Mouse (Mus musculus): ENCODE results near the gene Gm21981. TPM values are rescaled to one million over a fixed set of nuclear protein-coding genes. Genes with fewer than 3 reads are reported as not detected.
"Not testable (repeated sequence)": the region's sequence is repeated elsewhere in the genome, so short reads cannot be mapped to it uniquely, and the experiment has no call there.

Gene Gm21981
- polyA plus RNA-seq, 1 experiment from 2014 or later: not detected

DNA sequence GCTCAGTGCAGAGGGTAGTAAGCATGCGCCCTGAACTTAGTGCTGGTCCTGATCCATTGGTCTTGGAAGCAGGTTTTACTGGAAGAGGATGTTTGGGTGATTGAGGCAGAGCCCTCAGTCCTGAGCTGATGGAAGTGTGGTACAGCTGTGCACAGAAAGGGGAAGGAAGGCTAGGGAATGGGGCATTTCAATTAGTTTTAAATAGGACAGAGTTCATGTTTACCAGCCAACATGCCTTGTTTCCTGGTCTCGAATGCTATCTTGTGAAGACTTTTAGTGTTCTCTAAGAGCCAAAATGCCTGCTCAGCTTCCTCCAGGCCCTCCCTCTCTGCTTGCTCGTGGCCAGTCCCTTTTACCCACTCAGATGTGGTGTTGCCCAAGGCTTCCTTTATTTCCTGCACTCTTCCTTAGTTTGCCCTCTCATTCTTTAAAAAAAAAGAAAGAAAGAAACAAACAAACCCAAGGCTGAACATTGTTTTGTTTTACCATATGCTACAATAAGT is 35.5 kb downstream of the Gm21981 start:
- no peaks in the 10 kb centered on the region for H3K9me3 ChIP-seq (replicated peaks; ENCODE audit: control insufficient read depth, low read length)
- 47% methylated on average over 3 of the region's 3 CpGs for WGBS (ENCODE audit: insufficient replicate concordance)
- H3K4me2 ChIP-seq (ENCODE audit: low read depth, low read length): no peak overlapping the region
- H3K4me3 ChIP-seq (ENCODE audit: low read depth, low read length): no peak overlapping the region
- no peak overlapping the region for H3K27ac ChIP-seq (ENCODE audit: low read length)
- peaks cover 4% of the 10 kb centered on the region; the same call in 1 of the 2 replicates for H3K36me3 ChIP-seq (ENCODE audit: control insufficient read depth, insufficient read depth)
- no peak overlapping the region for H3K9ac ChIP-seq (ENCODE audit: low read depth, low read length)
- ATAC-seq (ENCODE audit: low read depth): no peak
- H3K27me3 ChIP-seq (ENCODE audit: control insufficient read depth, insufficient read depth, low read depth, low read length): no peaks in the 10 kb centered on the region
- H3K4me1 ChIP-seq (ENCODE audit: control insufficient read depth, low read depth, low read length): no peaks in the 10 kb centered on the region; the same call in 1 of the 2 replicates

- Histone ChIP-seq H3K27ac (ENCODE audit: low read length) (no peak overlapping the region), H3K27me3 (ENCODE audit: control insufficient read depth, insufficient read depth, low read depth, low read length) (no peaks in the 10 kb centered on the region), H3K36me3 (ENCODE audit: control insufficient read depth, insufficient read depth) (peaks cover 4% of the 10 kb centered on the region; the same call in 1 of the 2 replicates), H3K4me2 (ENCODE audit: low read depth, low read length) (no peak overlapping the region), H3K4me3 (ENCODE audit: low read depth, low read length) (no peak overlapping the region), H3K9ac (ENCODE audit: low read depth, low read length) (no peak overlapping the region), H3K9me3 (replicated peaks; ENCODE audit: control insufficient read depth, low read length) (no peaks in the 10 kb centered on the region), H3K4me1 (ENCODE audit: control insufficient read depth, low read depth, low read length) (no peaks in the 10 kb centered on the region; the same call in 1 of the 2 replicates)
- WGBS (ENCODE audit: insufficient replicate concordance): 78% methylated on average over 4 of the region's 4 CpGs
- ATAC-seq (ENCODE audit: low read depth): no peak
These were observed 36.4 kb downstream of the Gm21981 start for GRCm38 (mm10) chr17:47657901-47658300.

DNA sequence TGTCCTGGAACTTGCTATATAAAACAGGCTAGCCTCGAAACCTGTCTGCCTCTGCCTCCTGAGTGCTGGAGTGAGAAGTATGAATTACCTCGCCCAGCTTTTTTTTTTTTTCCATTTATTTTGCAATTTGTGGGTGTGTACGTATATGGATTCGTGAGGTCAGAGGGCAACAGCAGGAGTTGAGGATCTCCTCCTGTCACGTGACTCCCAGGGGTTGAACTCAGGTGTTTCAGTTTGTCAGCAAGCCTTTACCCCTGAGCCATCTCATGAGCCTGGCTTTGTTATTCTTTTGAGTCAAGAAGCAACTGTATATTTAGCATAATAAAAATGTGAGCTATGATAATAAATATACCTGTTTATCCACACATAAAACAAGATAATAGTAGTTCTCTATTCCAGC is 38.6 kb downstream of the Gm21981 start:
- Histone ChIP-seq H3K4me1 (ENCODE audit: control insufficient read depth, low read depth, low read length) (no peaks in the 10 kb centered on the region; the same call in 1 of the 2 replicates), H3K27ac (ENCODE audit: low read length) (no peak overlapping the region), H3K9me3 (replicated peaks; ENCODE audit: control insufficient read depth, low read length) (no peaks in the 10 kb centered on the region), H3K9ac (ENCODE audit: low read depth, low read length) (no peak overlapping the region), H3K36me3 (ENCODE audit: control insufficient read depth, insufficient read depth) (peaks cover 4% of the 10 kb centered on the region; the same call in 1 of the 2 replicates), H3K4me3 (ENCODE audit: low read depth, low read length) (no peak overlapping the region), H3K27me3 (ENCODE audit: control insufficient read depth, insufficient read depth, low read depth, low read length) (no peaks in the 10 kb centered on the region), H3K4me2 (ENCODE audit: low read depth, low read length) (no peak overlapping the region)
- no peak for ATAC-seq (ENCODE audit: low read depth)
- WGBS (ENCODE audit: insufficient replicate concordance): 68% methylated on average over 5 of the region's 5 CpGs

DNA sequence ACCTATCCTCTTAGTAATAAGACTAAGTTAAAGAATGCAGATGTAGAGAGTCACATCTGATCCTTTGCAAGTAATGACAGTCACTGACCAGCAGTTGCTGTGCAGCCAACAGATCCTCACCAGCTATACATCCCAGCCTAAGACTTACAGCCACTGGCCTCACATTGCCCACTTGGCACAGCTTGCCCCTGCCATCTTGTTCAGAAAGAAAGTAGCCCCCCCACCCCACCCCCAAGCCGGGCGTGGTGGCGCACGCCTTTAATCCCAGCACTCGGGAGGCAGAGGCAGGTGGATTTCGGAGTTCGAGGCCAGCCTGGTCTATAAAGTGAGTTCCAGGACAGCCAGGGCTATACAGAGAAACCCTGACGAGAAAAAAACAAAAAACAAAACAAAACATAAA is 39.9 kb downstream of the Gm21981 start:
- H3K4me2 ChIP-seq (ENCODE audit: low read depth, low read length); H3K27me3 ChIP-seq (ENCODE audit: control insufficient read depth, insufficient read depth, low read depth, low read length); ATAC-seq (ENCODE audit: low read depth); H3K27ac ChIP-seq (ENCODE audit: low read length); H3K4me3 ChIP-seq (ENCODE audit: low read depth, low read length); H3K4me1 ChIP-seq (ENCODE audit: control insufficient read depth, low read depth, low read length); H3K9ac ChIP-seq (ENCODE audit: low read depth, low read length); H3K9me3 ChIP-seq (replicated peaks; ENCODE audit: control insufficient read depth, low read length); H3K36me3 ChIP-seq (ENCODE audit: control insufficient read depth, insufficient read depth): not testable (repeated sequence)
- WGBS (ENCODE audit: insufficient replicate concordance): 84% methylated on average over 8 of the region's 8 CpGs

DNA sequence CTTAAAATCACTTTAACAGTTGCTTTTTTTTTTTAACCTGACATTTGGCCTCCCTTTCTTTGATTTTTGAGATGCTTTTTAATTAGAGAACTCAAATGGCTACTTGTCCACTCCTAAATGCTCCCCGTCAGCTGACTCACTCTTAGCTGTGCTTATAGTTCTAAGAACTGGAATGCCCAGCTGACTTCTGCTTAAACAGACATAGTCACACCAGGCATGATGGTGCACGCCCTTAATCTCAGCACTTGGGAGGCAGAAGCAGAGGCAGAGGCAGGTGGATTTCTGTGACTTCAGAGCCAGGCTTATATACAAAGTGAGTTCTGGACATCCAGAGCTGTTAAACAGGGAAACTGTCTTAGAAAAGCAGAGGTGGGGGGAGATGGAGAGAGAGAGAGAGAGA is 42.3 kb downstream of the Gm21981 start:
- ATAC-seq (ENCODE audit: low read depth): no peak
- Histone ChIP-seq H3K27me3 (ENCODE audit: control insufficient read depth, insufficient read depth, low read depth, low read length) (no peaks in the 10 kb centered on the region), H3K36me3 (ENCODE audit: control insufficient read depth, insufficient read depth) (peaks cover 6% of the 10 kb centered on the region; the same call in 1 of the 2 replicates), H3K4me1 (ENCODE audit: control insufficient read depth, low read depth, low read length) (no peaks in the 10 kb centered on the region), H3K9ac (ENCODE audit: low read depth, low read length) (no peak overlapping the region), H3K9me3 (replicated peaks; ENCODE audit: control insufficient read depth, low read length) (no peaks in the 10 kb centered on the region), H3K4me3 (ENCODE audit: low read depth, low read length) (no peak overlapping the region), H3K4me2 (ENCODE audit: low read depth, low read length) (no peak overlapping the region), H3K27ac (ENCODE audit: low read length) (no peak overlapping the region)
- WGBS (ENCODE audit: insufficient replicate concordance): 81% methylated on average over 2 of the region's 2 CpGs

DNA sequence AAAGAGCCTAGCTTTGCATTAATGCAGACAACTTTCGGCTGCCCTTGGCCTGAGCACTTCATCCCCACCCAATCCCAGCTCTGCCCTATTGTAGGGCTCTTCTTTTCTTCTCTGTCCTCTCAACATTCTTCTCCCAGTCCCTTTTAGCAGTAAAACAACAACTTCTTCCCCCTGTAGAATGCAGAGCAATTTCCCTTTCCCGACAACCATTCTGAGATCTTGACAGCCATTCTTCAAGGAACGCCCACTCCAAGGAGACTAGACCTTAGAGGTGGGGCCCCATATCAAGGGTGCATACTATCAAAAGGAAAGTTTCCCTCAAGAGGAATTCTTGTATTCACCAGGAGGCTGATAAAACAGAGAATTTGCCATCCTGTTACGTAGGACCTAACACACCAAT is 45.3 kb downstream of the Gm21981 start:
- Histone ChIP-seq H3K9me3 (replicated peaks; ENCODE audit: control insufficient read depth, low read length) (no peaks in the 10 kb centered on the region), H3K4me2 (ENCODE audit: low read depth, low read length) (no peak overlapping the region), H3K27ac (ENCODE audit: low read length) (no peak overlapping the region), H3K4me1 (ENCODE audit: control insufficient read depth, low read depth, low read length) (peaks cover 3% of the 10 kb centered on the region), H3K27me3 (ENCODE audit: control insufficient read depth, insufficient read depth, low read depth, low read length) (no peaks in the 10 kb centered on the region), H3K36me3 (ENCODE audit: control insufficient read depth, insufficient read depth) (peaks cover 2% of the 10 kb centered on the region; the same call in 1 of the 2 replicates), H3K9ac (ENCODE audit: low read depth, low read length) (no peak overlapping the region), H3K4me3 (ENCODE audit: low read depth, low read length) (no peak overlapping the region)
- ATAC-seq (ENCODE audit: low read depth): no peak
- WGBS (ENCODE audit: insufficient replicate concordance): 69% methylated on average over 4 of the region's 4 CpGs

DNA sequence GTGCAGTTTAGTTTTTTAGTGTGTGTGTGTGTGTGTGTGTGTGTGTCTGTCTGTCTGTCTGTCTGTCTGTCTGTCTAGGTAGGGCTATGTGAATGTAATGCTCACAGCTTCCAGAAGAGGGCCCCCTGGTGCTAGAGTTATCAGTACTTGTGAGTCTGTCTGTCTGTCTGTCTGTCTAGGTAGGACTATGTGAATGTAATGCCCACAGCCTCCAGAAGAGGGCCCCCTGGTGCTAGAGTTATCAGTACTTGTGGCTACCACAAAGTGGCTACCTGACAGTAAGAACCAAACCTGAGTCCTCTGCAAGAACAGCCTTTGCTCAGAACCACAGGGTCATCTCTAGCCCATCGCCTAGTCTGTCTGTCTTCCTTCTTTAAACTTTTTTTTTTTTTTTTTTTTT is 47.6 kb downstream of the Gm21981 start:
- Histone ChIP-seq H3K27ac (ENCODE audit: low read length) (no peak overlapping the region), H3K9me3 (replicated peaks; ENCODE audit: control insufficient read depth, low read length) (no peaks in the 10 kb centered on the region), H3K4me3 (ENCODE audit: low read depth, low read length) (no peak overlapping the region), H3K4me1 (ENCODE audit: control insufficient read depth, low read depth, low read length) (peaks cover 3% of the 10 kb centered on the region), H3K27me3 (ENCODE audit: control insufficient read depth, insufficient read depth, low read depth, low read length) (no peaks in the 10 kb centered on the region), H3K36me3 (ENCODE audit: control insufficient read depth, insufficient read depth) (peaks cover 2% of the 10 kb centered on the region; the same call in 1 of the 2 replicates), H3K9ac (ENCODE audit: low read depth, low read length) (no peak overlapping the region), H3K4me2 (ENCODE audit: low read depth, low read length) (no peak overlapping the region)
- ATAC-seq (ENCODE audit: low read depth): 0 out of 2 replicates have a peak, but pooled peaks have one; percentile 13
- WGBS (ENCODE audit: insufficient replicate concordance): 62% methylated on average over 1 of the region's 1 CpGs

GRCm38 (mm10) chr17:47642992-47643391 is 51.3 kb downstream of the Gm21981 start:
- Histone ChIP-seq H3K4me3 (ENCODE audit: low read depth, low read length) (no peak overlapping the region), H3K9ac (ENCODE audit: low read depth, low read length) (no peak overlapping the region), H3K27me3 (ENCODE audit: control insufficient read depth, insufficient read depth, low read depth, low read length) (no peaks in the 10 kb centered on the region), H3K36me3 (ENCODE audit: control insufficient read depth, insufficient read depth) (no peaks in the 10 kb centered on the region), H3K9me3 (replicated peaks; ENCODE audit: control insufficient read depth, low read length) (no peaks in the 10 kb centered on the region), H3K4me2 (ENCODE audit: low read depth, low read length) (no peak overlapping the region), H3K27ac (ENCODE audit: low read length) (no peak overlapping the region), H3K4me1 (ENCODE audit: control insufficient read depth, low read depth, low read length) (peaks cover 3% of the 10 kb centered on the region)
- no peak for ATAC-seq (ENCODE audit: low read depth)
- 63% methylated on average over 2 of the region's 2 CpGs for WGBS (ENCODE audit: insufficient replicate concordance)
